Mouse (Mus musculus) kidney, postnatal 25 days (tissue): Measurements from ENCODE around the gene Disc1.

Experiments used
- DNase-seq, 2 experiments: peaks; one replicate each; pipeline ENCODE4 v3.0.0; 2021; ENCODE audit warnings: mixed read lengths in 2 of 2

Disc1 gene

GRCm38 (mm10) chr8:125224271-125224699, 170.3 kb downstream of the Disc1 start:
- DNase-seq: peak; percentile 65 to 81

- peak; percentile 45 to 79 for DNase-seq
Observed at GRCm38 (mm10) chr8:125225266-125225665, 171.3 kb downstream of the Disc1 start.

DNA sequence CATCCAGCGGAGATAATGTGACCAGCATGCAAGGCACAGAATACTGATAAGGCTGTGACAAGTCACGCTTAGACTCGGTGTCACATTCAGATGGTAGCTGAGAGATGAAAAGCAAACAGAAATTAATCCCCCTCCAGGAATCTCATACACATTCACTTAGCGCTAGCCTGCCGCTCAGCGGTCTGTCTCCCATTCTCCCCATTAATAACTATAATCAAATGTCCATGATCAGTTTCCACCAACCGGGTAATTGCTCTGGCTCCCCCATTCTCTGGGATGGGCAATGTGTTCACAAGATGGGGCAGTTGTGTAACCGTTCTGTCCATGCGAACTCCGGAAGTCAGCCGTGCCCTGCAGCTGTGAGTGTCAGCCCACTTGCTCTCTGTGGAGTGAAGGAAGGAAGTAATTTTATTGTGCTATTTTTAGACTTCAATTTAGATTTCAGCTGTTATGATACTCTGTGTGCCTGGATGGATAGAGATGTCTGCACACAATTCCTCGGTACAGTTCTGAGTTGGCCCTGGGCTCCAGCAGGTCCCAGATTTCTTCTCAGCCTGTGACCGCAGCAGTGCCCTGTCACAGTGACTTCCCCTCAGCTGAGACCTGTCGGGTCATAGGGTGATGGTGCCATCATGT, 173.1 kb downstream of the Disc1 start:
- peak; percentile 58 to 80 for DNase-seq

DNA sequence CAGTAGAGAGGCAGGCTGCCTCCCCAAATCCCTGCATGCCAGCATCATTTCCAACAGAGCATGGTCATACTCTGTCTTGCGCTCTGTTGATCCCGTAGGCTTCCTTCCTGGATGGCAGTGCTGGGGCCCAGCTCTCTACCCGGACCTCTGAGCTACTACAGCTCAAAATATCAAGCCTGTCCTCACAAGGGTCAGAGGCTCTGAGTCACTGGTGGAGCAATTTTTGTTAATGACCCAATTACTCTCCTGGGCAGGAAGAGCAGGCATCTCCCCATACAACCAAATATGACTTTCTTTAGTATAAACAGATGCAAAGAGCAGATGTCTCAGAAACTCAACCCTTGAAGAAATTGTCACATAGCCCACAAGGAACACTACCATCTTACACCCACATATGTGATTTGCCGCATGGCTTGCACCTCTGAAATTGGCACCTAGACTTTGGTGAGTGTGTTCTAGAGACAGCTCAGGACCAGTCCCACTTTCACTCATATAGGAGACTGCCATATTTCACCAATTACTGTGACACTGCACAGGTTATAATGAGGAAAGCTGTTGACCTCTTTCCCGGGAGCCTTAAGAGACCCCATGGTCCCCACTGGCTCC, 176.6 kb downstream of the Disc1 start:
- DNase-seq: no peak

DNA sequence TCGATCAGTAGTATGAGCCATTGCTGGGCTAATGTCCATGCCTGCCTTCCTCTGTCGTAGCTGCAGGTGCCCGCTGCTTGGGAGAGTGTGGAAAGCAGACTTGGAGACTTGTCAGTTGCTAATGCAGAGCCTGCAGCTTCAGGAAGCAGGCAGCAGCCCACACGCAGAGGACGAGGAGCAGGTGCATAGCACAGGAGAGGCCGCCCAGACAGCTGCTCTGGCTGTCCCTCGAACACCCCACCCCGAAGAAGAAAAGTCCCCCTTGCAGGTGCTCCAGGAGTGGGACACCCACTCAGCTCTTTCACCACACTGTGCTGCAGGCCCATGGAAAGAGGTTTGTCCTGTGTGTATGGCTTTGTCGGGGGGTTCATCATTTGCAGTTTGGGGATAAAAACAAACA, 178.7 kb downstream of the Disc1 start:
- DNase-seq: no peak

GRCm38 (mm10) chr8:125235898-125236835, 182.2 kb downstream of the Disc1 start:
- no peak for DNase-seq

DNA sequence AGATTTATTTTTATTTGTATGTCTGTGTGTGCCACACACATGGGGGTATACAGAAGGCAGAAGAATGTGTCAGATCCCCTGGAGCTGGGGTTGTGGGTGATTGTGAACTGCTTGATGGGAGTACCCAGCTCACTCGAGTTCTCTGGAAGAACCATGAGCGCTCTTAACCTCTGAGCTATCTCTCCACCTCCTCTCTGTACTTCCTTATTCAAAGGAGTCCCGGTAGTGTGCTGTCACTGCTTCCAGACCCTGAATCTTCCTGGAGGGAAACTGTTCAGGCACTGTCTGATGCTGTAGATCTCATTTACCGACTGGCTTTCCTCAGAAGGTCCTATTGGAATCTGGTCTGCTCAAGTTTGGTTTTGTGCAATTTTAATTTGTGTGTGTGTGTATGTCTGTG, 186.8 kb downstream of the Disc1 start:
- DNase-seq: no peak

- peak in 1 of 2 experiments; percentile 40 for DNase-seq
Observed at GRCm38 (mm10) chr8:125242382-125242781, 188.4 kb downstream of the Disc1 start.

GRCm38 (mm10) chr8:125242921-125243320, 188.9 kb downstream of the Disc1 start:
- no peak for DNase-seq

DNA sequence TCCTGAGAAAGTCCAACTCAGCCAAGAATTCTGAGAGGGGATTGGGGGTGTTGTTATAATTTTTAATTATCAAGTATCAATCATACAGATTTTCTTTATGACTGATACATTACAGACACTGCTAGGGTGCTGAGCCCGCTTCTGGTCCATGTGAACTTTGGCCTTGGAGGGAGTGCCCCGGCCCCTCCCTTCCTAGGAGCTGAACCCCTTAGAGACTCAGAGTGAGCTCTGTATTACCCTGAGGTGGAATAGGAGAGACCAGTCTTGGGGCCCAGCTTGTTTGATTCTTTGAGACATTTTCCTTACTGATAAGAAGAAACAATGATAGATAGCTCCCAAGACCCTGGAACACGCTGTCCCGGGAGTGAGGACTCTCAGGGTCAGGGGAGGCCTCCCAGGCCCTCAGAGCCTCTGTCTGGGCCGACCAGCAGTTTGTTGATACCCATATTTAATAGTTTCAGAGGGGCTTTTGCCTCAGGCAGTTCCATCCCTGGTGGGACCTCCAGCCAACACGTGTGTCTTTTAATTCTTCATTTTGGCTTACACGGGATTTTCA, 192.8 kb downstream of the Disc1 start:
- no peak for DNase-seq

GRCm38 (mm10) chr8:125247349-125247748, 193.4 kb downstream of the Disc1 start:
- no peak for DNase-seq

- no peak for DNase-seq
Observed at GRCm38 (mm10) chr8:125252946-125253345, 199.0 kb downstream of the Disc1 start.

DNA sequence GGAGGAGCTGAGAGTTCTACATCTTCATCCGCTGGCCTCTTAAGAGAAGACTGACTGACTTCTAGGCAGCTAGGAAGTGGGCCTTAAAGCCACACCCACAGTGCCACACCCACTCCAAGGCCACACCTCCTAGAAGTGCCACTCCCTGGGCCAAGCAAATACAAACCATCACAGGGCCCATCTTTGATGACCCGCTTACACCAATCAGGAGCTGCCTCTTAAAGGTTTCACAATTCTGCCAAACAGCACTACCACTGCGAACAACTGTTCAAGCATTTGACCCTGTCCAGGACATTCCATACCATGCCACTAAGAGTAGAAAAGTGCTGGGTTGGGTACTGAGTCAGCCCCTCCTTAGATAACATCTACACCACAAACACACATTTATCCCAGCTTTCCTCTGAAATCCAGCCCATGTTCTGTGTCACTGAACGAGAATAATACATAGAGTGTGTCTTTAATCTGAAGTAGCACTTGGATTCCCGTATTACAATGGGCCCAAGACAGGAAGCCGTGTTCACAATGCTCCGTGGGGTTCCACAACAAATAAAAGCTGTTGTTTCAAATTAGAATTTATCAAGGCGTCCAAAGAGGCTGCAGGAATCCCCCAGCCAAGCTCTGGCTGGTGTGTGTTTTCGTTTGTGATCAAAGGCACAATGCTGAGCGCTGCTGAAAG, 199.6 kb downstream of the Disc1 start:
- DNase-seq: no peak

- DNase-seq: peak; percentile 89 to 91
Observed at GRCm38 (mm10) chr8:125254188-125255005, 200.4 kb downstream of the Disc1 start.

DNA sequence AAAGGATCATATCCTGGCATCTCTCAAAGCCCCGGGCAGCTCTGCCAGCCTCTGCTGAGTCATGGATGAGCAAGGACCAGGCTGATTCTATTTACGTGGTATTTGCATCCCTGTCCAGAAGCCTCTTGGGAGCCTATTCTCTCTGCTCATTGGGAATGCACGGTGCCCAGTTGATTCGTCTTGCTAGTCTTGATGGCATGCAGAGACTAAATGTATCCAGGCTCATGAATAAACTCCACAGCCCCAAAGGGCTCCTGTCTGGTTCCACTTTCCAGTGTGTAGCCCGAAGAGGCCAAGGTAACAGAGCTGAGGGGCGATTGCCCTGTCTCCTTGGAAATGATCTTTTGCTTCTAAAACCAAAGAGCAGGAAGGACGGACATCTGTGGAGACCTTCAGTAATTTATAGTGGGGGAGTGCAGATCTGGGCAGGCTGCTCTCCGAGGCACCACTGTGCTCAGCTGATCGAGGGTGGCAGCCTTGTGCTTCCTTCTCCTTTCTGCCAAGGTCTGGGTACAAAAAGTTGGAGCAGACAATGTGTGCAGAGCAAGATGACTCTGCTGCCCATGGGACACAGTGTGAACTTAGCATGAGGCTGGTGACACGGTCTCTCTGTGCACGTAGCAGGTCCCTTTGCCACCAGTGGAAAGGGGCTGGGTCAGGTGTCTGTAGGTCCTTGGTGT, 201.2 kb downstream of the Disc1 start:
- DNase-seq: no peak

GRCm38 (mm10) chr8:125257660-125258059, 203.7 kb downstream of the Disc1 start:
- no peak for DNase-seq

DNA sequence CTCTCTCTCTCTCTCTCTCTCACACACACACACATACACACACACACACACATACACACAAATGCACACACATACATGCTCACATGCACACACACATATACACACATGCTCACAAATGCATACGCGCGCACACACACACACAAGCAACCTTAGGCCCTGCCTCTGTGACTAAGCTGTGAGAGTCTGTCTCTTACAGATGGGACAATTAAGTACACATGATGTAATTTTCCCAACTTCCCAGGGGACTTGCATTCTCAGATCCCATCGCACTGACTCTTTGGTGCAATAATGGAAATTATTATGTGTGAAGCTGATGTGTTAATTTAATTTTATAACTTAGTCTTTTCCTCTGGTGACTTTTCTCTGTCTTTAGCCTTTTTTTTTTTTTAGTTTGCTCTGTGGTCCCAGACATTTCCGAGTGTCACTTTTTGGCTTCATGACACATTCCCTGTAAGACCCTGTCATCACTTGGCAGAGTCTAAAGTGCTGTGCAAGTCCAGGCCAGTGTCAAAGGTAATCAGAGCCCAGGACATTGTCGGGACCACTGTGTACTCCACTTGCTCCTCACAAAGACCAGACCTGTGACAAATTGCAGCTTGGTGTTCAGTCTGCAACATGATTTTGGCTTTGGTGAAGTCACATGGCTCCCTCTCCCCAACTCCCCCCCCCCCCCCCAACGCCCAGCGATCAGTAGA, 205.0 kb downstream of the Disc1 start:
- DNase-seq: peak in 1 of 2 experiments; percentile 62

GRCm38 (mm10) chr8:125268181-125268705, 214.2 kb downstream of the Disc1 start:
- peak in 1 of 2 experiments; percentile 39 for DNase-seq

GRCm38 (mm10) chr8:125270292-125270691, 216.3 kb downstream of the Disc1 start:
- no peak for DNase-seq

- no peak for DNase-seq
Observed at GRCm38 (mm10) chr8:125271357-125271756, 217.4 kb downstream of the Disc1 start.
